Mouse (Mus musculus) spleen, adult 10 weeks (tissue): ENCODE data around the gene Olfr329-ps. TPM values are rescaled to one million over a fixed set of nuclear protein-coding genes. Genes with fewer than 3 reads are reported as not detected.

Source experiments
- polyA plus RNA-seq: library from polyadenylated mRNA; stranded (reverse); fragments of 350-450 nt; fragmentation: Illumina TruSeq; extraction: RNeasy Lipid Tissue Mini Kit (QIAGEN cat#74804); gene quantifications from one replicate; pipeline ENCODE4 v1.2.3, GENCODE M21; 2015; ENCODE audit warnings: low replicate concordance; ENCODE audit not compliant: insufficient read depth

The Olfr329-ps gene
- 0.06 TPM for polyA plus RNA-seq

DNA sequence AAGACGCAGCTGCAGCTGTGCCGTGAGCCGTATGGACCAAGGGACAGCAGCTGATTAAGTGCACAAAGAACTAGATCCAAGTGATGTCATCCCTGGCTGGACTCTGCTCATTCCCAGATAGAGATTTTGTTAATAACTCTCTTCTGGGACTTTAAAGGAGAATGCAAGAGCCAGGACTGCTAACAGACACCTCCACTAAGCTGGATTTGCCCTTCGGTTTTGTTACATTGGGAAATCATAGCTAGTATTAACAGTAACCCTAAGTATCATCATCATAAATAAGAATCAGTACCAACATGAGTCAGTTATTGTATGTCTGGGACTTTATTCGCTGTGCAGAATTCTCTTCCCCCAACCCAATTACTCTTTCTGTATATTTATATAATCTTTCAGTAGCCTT, at the start of gene Olfr329-ps:
Olfr329-ps (minus strand) TSS at position 101 of the 400 bp plus-strand sequence.

DNA sequence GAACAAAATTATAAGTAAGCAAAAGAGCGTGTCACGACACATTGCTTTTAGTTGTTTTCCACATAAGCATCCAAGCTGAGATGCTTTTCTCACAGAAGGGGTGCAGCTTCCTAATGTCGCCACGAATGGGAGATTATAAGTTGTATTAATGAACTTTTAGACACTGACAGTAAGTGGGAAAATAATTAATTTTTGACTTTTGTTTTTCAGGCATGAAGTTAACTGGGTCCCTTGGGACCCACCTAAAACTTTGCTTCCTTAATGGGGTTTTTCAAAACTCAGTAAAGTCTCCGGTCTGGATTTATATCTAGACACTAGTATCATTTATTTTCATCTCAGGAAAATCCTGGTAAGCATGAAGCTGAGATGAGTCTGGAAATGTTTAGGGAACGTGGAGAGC, 48.6 kb upstream of the Olfr329-ps start, which contains the start of gene Olfr324:
Olfr324 (plus strand) TSS at position 301 of the 400 bp plus-strand sequence.

DNA sequence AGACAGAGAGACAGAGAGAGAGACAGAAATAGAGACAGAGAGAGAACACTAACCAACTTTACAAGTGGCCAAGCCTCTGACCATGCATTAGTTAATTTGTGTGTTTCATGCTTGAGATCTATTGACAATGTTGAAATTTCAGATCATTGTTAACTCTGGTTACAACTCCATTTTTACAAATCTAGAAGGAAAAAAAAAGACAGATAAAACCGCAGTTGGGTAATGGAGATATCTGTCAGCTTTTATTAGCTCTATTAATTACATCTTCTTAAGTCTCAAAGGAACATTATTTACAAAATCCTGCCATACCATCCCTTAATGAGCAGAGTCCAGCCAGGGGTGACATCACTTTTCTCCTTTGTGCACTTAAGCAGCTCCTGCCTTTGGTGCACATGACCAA, 31.2 kb upstream of the Olfr329-ps start, which contains the start of gene Olfr325:
Olfr325 (plus strand) TSS at position 301 of the 400 bp plus-strand sequence.

DNA sequence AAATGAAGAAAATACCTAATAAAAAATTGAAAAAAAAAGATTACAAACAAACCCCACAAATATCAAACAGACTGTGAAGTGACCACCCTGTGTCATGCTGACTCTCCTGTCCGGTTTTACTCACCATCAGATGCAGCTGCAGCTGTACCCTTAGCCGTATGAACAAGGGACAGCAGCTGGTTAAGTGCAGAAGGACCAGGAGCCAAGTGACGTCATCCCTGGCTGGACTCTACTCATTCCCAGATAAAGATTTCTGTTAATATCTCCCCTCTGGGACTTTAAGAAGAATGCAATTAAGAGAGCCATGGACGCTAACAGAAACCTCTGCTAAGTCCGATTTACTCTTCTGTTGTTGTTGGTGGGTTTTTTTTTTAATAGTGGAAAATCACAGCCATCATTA, 24.2 kb upstream of the Olfr329-ps start, which contains the start of gene Olfr224:
Olfr224 (minus strand) TSS at position 149 of the 400 bp plus-strand sequence.

DNA sequence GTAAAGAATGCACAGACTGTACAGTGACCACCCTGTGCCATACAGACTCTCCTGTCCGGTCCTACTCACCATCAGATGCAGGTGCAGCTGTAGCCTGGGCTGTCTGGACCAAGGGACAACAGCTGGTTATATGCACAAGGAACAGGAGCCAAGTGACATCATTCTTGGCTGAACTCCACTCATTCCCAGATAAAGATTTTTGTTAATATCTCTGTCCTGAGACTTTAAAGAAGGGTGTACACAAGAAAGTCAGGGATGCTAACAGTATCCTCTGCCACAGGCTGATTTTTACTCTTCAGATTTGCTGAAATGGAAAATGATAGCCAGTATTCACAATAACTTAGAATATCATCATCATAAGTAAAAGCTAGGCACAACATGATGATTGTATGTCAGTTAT, 9.3 kb upstream of the Olfr329-ps start, which contains the start of gene Olfr328:
Olfr328 (minus strand) TSS at position 101 of the 400 bp plus-strand sequence.

DNA sequence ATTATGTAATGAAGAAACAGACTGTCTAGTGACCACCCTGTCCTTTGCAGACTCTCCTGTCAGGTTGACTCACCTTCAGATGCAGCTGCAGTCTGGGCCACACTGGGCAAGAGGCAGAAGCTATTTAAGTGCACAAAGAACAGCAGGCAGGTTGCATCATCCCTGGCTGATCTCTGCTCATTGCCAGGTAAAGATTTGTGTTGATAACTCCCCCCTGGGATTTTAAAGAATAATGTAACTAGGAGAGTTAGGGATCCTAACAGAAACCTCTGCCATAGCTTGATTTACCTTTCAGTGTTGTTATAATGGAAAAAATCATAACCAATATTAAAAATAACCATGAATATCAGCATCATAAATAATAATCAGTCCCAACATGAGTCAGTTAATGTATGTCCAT, 11.5 kb downstream of the Olfr329-ps start, which contains the start of gene Olfr330:
Olfr330 (minus strand) TSS at position 101 of the 400 bp plus-strand sequence.

DNA sequence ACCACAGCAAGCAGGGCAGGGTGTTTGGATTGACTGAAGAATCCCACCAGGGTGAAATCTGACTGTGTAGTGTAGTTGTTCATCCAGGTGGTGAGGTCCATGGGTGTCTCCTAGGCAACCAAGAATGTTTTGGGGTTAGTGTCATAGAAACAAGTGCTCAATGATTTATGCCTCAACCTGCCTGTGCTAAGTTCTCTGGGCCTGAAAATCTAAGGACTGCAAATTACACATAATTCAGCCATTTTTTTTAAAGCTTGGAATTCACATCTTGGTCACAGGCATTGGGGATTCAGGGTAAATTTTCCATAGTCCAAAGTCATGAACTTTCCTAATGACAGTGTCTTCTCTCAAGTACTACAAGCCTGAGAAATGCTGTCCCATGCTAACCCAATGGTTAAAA, 43.8 kb downstream of the Olfr329-ps start, which contains the start of gene Olfr331:
Olfr331 (minus strand) TSS at position 101 of the 400 bp plus-strand sequence.

DNA sequence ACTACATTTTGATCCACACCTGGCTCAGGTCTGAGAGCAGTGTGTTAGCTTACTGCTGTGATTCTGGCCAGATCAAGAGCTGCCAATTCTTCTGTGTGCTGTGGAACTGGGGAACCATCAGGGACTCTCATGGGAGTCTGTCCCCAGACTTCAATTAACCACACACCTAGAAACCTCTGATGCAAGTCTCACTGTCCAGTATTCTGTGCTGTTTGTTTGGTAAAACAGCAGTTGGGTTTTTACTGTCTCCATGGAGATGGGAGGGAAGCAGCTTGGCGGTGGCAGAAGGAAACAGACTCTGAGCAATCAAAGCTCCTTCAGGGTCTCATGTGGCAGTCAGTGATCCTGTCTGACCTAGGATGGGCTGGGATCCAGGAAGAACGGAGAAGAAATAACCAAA, 53.8 kb downstream of the Olfr329-ps start, which contains the start of gene Olfr332:
Olfr332 (minus strand) TSS at position 101 of the 400 bp plus-strand sequence.

Other genes with a start within 250 kb of the Olfr329-ps start
- gene Zfp692, start 239.4 kb downstream of the Olfr329-ps start, polyA plus RNA-seq: 16.0 TPM
- 37.6 TPM for gene Zfp672, start 216.1 kb downstream of the Olfr329-ps start, polyA plus RNA-seq
- 7.7 TPM for gene Sh3bp5l, start 215.7 kb downstream of the Olfr329-ps start, polyA plus RNA-seq
- gene Lypd8, start 167.4 kb downstream of the Olfr329-ps start, polyA plus RNA-seq: not detected
- gene 1810065E05Rik, start 125.3 kb downstream of the Olfr329-ps start, polyA plus RNA-seq: not detected
- gene Gm12253, start 113.9 kb downstream of the Olfr329-ps start, polyA plus RNA-seq: not detected
- not detected for gene Lypd9, start 93.5 kb downstream of the Olfr329-ps start, polyA plus RNA-seq
- not detected for gene Olfr30, start 84.2 kb downstream of the Olfr329-ps start, polyA plus RNA-seq
- gene Olfr332, start 53.9 kb downstream of the Olfr329-ps start, polyA plus RNA-seq: not detected
- gene Olfr331, start 43.9 kb downstream of the Olfr329-ps start, polyA plus RNA-seq: not detected
- not detected for gene Olfr330, start 11.6 kb downstream of the Olfr329-ps start, polyA plus RNA-seq
- not detected for gene Olfr328, start 9.2 kb upstream of the Olfr329-ps start, polyA plus RNA-seq
- gene Olfr224, start 24.1 kb upstream of the Olfr329-ps start, polyA plus RNA-seq: not detected
- gene Olfr325, start 31.3 kb upstream of the Olfr329-ps start, polyA plus RNA-seq: not detected
- not detected for gene Olfr324, start 48.7 kb upstream of the Olfr329-ps start, polyA plus RNA-seq
- not detected for gene 2210407C18Rik, start 69.7 kb upstream of the Olfr329-ps start, polyA plus RNA-seq
- not detected for gene Olfr323, start 84.1 kb upstream of the Olfr329-ps start, polyA plus RNA-seq
- gene Trim58, start 94.0 kb upstream of the Olfr329-ps start, polyA plus RNA-seq: 2.3 TPM
- not detected for gene Olfr322, start 112.4 kb upstream of the Olfr329-ps start, polyA plus RNA-seq
- not detected for gene Olfr320, start 134.7 kb upstream of the Olfr329-ps start, polyA plus RNA-seq
- gene Olfr319, start 152.7 kb upstream of the Olfr329-ps start, polyA plus RNA-seq: not detected
- gene Olfr318, start 177.6 kb upstream of the Olfr329-ps start, polyA plus RNA-seq: not detected
- not detected for gene Olfr317, start 192.8 kb upstream of the Olfr329-ps start, polyA plus RNA-seq
- not detected for gene Olfr316, start 206.3 kb upstream of the Olfr329-ps start, polyA plus RNA-seq
- gene Olfr315, start 226.8 kb upstream of the Olfr329-ps start, polyA plus RNA-seq: not detected
- not detected for gene Olfr314, start 236.5 kb upstream of the Olfr329-ps start, polyA plus RNA-seq